Mouse (Mus musculus) limb, embryonic 15.5 days (tissue): Measurements from ENCODE around the gene Stmn3. TPM values are rescaled to one million over a fixed set of nuclear protein-coding genes. Genes with fewer than 3 reads are reported as not detected.
A peak's percentile ranks its signal among the peaks of the same experiment; 100 is the strongest.
"Not testable (repeated sequence)": the region's sequence is repeated elsewhere in the genome, so short reads cannot be mapped to it uniquely, and the experiment has no call there.

Source experiments
- ATAC-seq: fragments of 200-750 bp; cut with Nextera tagmentation; 2 replicates; pipeline ENCODE4 v1.8.0; 2017; ENCODE audit warnings: low read depth, moderate TSS enrichment; ENCODE audit not compliant: insufficient number of reproducible peaks, low FRiP score, low TSS enrichment
- H3K27ac ChIP-seq: fragments of 300-500 bp; sonication (generic); 2 replicates; pipeline ENCODE4 v1.5.1; 2015; ENCODE audit warnings: moderate library complexity, mild to moderate bottlenecking, inconsistent platforms
- H3K27me3 ChIP-seq: fragments of 300-500 bp; sonication (generic); 2 replicates; pipeline ENCODE4 v1.6.1; 2015; ENCODE audit warnings: inconsistent platforms
- H3K36me3 ChIP-seq: fragments of 300-500 bp; sonication (generic); 2 replicates; pipeline ENCODE4 v1.6.1; 2015; ENCODE audit warnings: inconsistent platforms
- H3K4me1 ChIP-seq: fragments of 300-500 bp; sonication (generic); 2 replicates; pipeline ENCODE4 v1.6.1; 2015; ENCODE audit warnings: inconsistent platforms
- H3K4me2 ChIP-seq: fragments of 300-500 bp; sonication (generic); 2 replicates; pipeline ENCODE4 v1.6.1; 2015; ENCODE audit warnings: mild to moderate bottlenecking, inconsistent platforms
- H3K4me3 ChIP-seq: fragments of 300-500 bp; sonication (generic); 2 replicates; pipeline ENCODE4 v1.5.1; 2015; ENCODE audit warnings: mild to moderate bottlenecking, inconsistent platforms
- H3K9ac ChIP-seq: fragments of 300-500 bp; sonication (generic); 2 replicates; pipeline ENCODE4 v1.6.1; 2015; ENCODE audit warnings: inconsistent platforms
- H3K9me3 ChIP-seq: fragments of 300-500 bp; sonication (generic); 2 replicates; pipeline ENCODE4 v1.6.1; 2016; ENCODE audit warnings: inconsistent platforms
- WGBS: fragments of 180-500 bp; shearing (Covaris S2); methylation state at CpG from one replicate; pipeline ENCODE4 v1.1.7; 2015; 5-methylcytosine and 5-hydroxymethylcytosine counted together
- polyA plus RNA-seq: library from polyadenylated mRNA; unstranded; fragments of >200 nt; fragmentation: Nextera tagmentation; extraction: Ambion mirVana; gene quantifications from 2 replicates; pipeline ENCODE4 v1.2.1, GENCODE M21; 2015

The Stmn3 gene
- polyA plus RNA-seq, 1 experiment from 2014 or later = 2.5 TPM

DNA sequence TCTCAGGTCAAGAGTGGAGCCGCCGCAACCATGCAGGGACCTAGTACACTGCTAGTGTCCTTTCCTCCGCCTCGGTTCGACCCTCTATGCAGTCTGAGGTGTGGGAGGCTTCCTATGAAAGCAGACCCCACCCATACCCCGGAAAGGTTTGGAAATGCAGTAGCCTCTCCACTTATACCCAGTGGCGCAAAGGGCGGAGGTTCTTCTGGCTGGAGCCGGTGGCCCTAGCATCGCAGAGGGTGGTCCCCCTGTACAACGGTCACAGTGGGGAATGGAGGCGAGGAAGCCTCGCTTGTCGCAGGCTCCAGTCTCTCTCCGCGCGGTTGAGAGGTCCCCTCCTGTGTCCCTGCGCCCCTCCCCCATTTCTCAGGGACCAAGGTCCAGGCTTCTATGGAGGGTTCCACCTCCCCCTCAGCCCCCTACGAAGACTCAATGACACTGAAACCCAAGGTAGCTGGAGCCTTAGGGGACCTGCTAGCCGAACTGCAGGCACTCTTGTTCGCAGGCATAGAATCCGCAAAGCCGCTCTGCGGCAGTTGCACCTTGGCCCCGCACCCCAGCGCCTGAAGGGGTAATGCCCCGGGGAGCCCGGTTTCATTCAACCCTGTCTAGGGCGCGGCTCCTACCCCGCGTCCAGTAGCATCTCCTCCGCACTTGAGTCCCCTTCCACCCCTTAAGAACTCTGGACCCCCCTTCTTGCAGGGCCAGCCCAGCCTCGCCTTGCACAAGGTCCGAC lies 788 bp downstream of the Stmn3 start:
- Histone ChIP-seq H3K9ac (no peak overlapping the region), H3K9me3 (no peaks in the 10 kb centered on the region), H3K27ac (no peak overlapping the region), H3K4me2 (0 out of 2 replicates have a peak overlapping the region, but pooled peaks have one; percentile 10), H3K36me3 (no peaks in the 10 kb centered on the region), H3K4me3 (peak overlapping the region; percentile 14; the same call in 1 of the 2 replicates), H3K4me1 (peaks cover 8% of the 10 kb centered on the region), H3K27me3 (peaks cover 64% of the 10 kb centered on the region)
- ATAC-seq = no peak
- WGBS = 3% methylated on average over 35 of the region's 35 CpGs

- ATAC-seq = no peak
- no peak overlapping the region for H3K9ac ChIP-seq
- H3K36me3 ChIP-seq = no peaks in the 10 kb centered on the region
- no peak overlapping the region for H3K4me3 ChIP-seq
- 8% methylated on average over 5 of the region's 5 CpGs for WGBS
- peaks cover 69% of the 10 kb centered on the region for H3K27me3 ChIP-seq
- H3K27ac ChIP-seq = no peak overlapping the region
- peaks cover 8% of the 10 kb centered on the region for H3K4me1 ChIP-seq
- H3K4me2 ChIP-seq = no peak overlapping the region
- H3K9me3 ChIP-seq = no peaks in the 10 kb centered on the region
Observed at GRCm38 (mm10) chr2:181313006-181313343, 1.3 kb downstream of the Stmn3 start.

- no peak overlapping the region for H3K4me3 ChIP-seq
- H3K9me3 ChIP-seq = no peaks in the 10 kb centered on the region
- H3K4me2 ChIP-seq = no peak overlapping the region
- H3K36me3 ChIP-seq = no peaks in the 10 kb centered on the region
- H3K27me3 ChIP-seq = peaks cover 74% of the 10 kb centered on the region
- ATAC-seq = no peak
- no peak overlapping the region for H3K9ac ChIP-seq
- H3K27ac ChIP-seq = no peak overlapping the region
- 71% methylated on average over 3 of the region's 3 CpGs for WGBS
- H3K4me1 ChIP-seq = peaks cover 8% of the 10 kb centered on the region
Observed at GRCm38 (mm10) chr2:181312435-181312834, 1.9 kb downstream of the Stmn3 start.

GRCm38 (mm10) chr2:181307144-181307804 lies 7.0 kb downstream of the Stmn3 start:
- Histone ChIP-seq H3K9ac (no peak overlapping the region), H3K4me1 (no peaks in the 10 kb centered on the region; the same call in 1 of the 2 replicates), H3K27me3 (peaks cover 52% of the 10 kb centered on the region), H3K36me3 (no peaks in the 10 kb centered on the region), H3K9me3 (no peaks in the 10 kb centered on the region), H3K4me2 (no peak overlapping the region), H3K4me3 (no peak overlapping the region), H3K27ac (no peak overlapping the region)
- WGBS = 8% methylated on average over 30 of the region's 30 CpGs
- no peak for ATAC-seq

DNA sequence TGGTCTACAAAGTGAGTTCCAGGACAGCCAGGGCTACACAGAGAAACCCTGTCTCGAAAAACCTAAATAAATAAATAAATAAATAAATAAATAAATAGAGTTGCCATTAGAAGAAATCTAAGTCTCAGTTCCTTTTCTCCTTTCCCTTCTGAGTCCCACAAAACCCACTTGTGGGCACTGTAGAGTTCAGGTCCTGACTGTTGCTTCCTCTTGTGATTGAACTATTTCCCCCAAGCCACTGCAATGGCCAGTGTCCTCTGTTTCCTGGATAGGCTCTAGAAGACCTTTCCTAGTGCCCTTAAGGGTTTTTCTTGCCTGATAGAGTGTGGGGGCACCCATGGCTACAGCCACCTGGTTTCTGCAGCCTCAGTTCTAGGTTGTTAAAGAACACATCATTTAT lies 9.4 kb downstream of the Stmn3 start:
- 89% methylated on average over 1 of the region's 1 CpGs for WGBS

GRCm38 (mm10) chr2:181302041-181302440 lies 12.3 kb downstream of the Stmn3 start:
- H3K4me3 ChIP-seq = no peak overlapping the region
- no peak overlapping the region for H3K4me2 ChIP-seq
- 16% methylated on average over 3 of the region's 3 CpGs for WGBS
- no peaks in the 10 kb centered on the region for H3K4me1 ChIP-seq
- no peak; the same call in 1 of the 2 replicates for ATAC-seq
- H3K36me3 ChIP-seq = peaks cover 29% of the 10 kb centered on the region
- H3K9ac ChIP-seq = no peak overlapping the region
- H3K9me3 ChIP-seq = no peaks in the 10 kb centered on the region
- no peak overlapping the region for H3K27ac ChIP-seq
- peaks cover 21% of the 10 kb centered on the region for H3K27me3 ChIP-seq

More for the DNA sequence above, 9.4 kb downstream of the Stmn3 start:
- H3K4me1 ChIP-seq = no peaks in the 10 kb centered on the region; the same call in 1 of the 2 replicates
- no peaks in the 10 kb centered on the region for H3K9me3 ChIP-seq
- no peak overlapping the region for H3K4me3 ChIP-seq
- H3K27ac ChIP-seq = no peak overlapping the region
- H3K36me3 ChIP-seq = peaks cover 21% of the 10 kb centered on the region
- H3K9ac ChIP-seq = no peak overlapping the region
- peaks cover 41% of the 10 kb centered on the region for H3K27me3 ChIP-seq
- no peak for ATAC-seq
- H3K4me2 ChIP-seq = no peak overlapping the region

- no peaks in the 10 kb centered on the region for H3K36me3 ChIP-seq
- H3K9ac ChIP-seq = no peak overlapping the region
- no peak overlapping the region for H3K27ac ChIP-seq
- peaks cover 13% of the 10 kb centered on the region for H3K4me1 ChIP-seq
- H3K9me3 ChIP-seq = no peaks in the 10 kb centered on the region
- 61% methylated on average over 1 of the region's 1 CpGs for WGBS
- no peak overlapping the region for H3K4me3 ChIP-seq
- no peak overlapping the region for H3K4me2 ChIP-seq
- H3K27me3 ChIP-seq = no peaks in the 10 kb centered on the region
- no peak for ATAC-seq
Observed at GRCm38 (mm10) chr2:181290937-181291336, 23.4 kb downstream of the Stmn3 start.

GRCm38 (mm10) chr2:181288691-181289090 lies 25.6 kb downstream of the Stmn3 start:
- peak overlapping the region; percentile 96 for H3K27ac ChIP-seq
- 0 out of 2 replicates have a peak overlapping the region, but pooled peaks have one; percentile 31 for H3K9ac ChIP-seq
- WGBS = 75% methylated on average over 3 of the region's 3 CpGs

DNA sequence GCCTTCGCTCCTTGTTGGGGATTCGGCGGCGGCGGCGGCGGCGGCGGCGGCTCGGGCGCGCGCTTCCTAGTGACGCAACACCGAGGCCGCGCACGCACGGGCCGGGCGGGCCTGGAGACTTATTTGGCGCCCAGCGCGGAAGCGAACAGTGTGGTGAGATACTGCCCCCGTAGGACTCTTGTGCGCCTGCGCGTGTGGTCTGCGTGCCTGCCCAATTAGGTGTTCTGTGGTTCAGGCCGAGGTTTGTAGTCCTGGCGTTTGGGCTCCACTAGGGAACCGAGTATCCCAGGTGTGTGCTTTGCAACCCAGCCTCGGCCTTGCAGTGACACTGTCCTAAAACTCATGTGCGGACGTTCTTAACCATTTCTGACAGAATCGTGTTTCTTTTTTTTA lies 26.3 kb downstream of the Stmn3 start, which contains the start of gene Gmeb2:
TSS of gene Gmeb2 (minus strand) at position 78 of the 393 bp plus-strand sequence.
- H3K4me2 ChIP-seq = peak within 1 kb of the TSS; percentile 52
- WGBS = 5% methylated on average over 31 of the region's 38 CpGs

More at GRCm38 (mm10) chr2:181288691-181289090, 25.6 kb downstream of the Stmn3 start:
- Histone ChIP-seq H3K36me3 (peaks cover 3% of the 10 kb centered on the region), H3K9me3 (no peaks in the 10 kb centered on the region), H3K4me2 (peak overlapping the region; percentile 50), H3K27me3 (no peaks in the 10 kb centered on the region), H3K4me3 (peak overlapping the region; percentile 58), H3K4me1 (peaks cover 13% of the 10 kb centered on the region)
- ATAC-seq = no peak

GRCm38 (mm10) chr2:181287338-181287957 lies 26.9 kb downstream of the Stmn3 start:
- H3K4me1 ChIP-seq = peaks cover 13% of the 10 kb centered on the region
- H3K27ac ChIP-seq = peak overlapping the region; percentile 96
- H3K4me2 ChIP-seq = peak overlapping the region; percentile 52
- H3K9me3 ChIP-seq = no peaks in the 10 kb centered on the region
- no peaks in the 10 kb centered on the region for H3K27me3 ChIP-seq
- H3K36me3 ChIP-seq = peaks cover 8% of the 10 kb centered on the region
- WGBS = 1% methylated on average over 18 of the region's 71 CpGs
- peak; percentile 87 for ATAC-seq
- H3K4me3 ChIP-seq = peak overlapping the region; percentile 58
- H3K9ac ChIP-seq = peak overlapping the region; percentile 85

More for the DNA sequence above, 26.3 kb downstream of the Stmn3 start, which contains the start of gene Gmeb2:
- ATAC-seq = peak; percentile 95
- peak within 1 kb of the TSS; percentile 58 for H3K4me3 ChIP-seq
- H3K36me3 ChIP-seq, H3K27me3 ChIP-seq, H3K9me3 ChIP-seq: not testable (repeated sequence)
- H3K27ac ChIP-seq = peak within 1 kb of the TSS; percentile 96
- H3K4me1 ChIP-seq = peaks cover 13% of the 10 kb centered on the region
- H3K9ac ChIP-seq = peak within 1 kb of the TSS; percentile 85

GRCm38 (mm10) chr2:181286629-181287337 lies 27.5 kb downstream of the Stmn3 start:
- ATAC-seq = no peak
- Histone ChIP-seq H3K4me2 (peak overlapping the region; percentile 52), H3K4me1 (peaks cover 13% of the 10 kb centered on the region), H3K36me3 (peaks cover 13% of the 10 kb centered on the region), H3K27me3 (no peaks in the 10 kb centered on the region), H3K9me3 (no peaks in the 10 kb centered on the region), H3K4me3 (peak overlapping the region; percentile 58), H3K27ac (peak overlapping the region; percentile 96), H3K9ac (peak overlapping the region; percentile 85)
- 54% methylated on average over 6 of the region's 6 CpGs for WGBS
